Mouse (Mus musculus): ENCODE data around the gene Tenm4. TPM values are rescaled to one million over a fixed set of nuclear protein-coding genes. Genes with fewer than 3 reads are reported as not detected.
A peak's percentile ranks its signal among the peaks of the same experiment; 100 is the strongest.

Tenm4 gene
- polyA plus RNA-seq, 1 experiment from 2014 or later = 36.3 TPM

DNA sequence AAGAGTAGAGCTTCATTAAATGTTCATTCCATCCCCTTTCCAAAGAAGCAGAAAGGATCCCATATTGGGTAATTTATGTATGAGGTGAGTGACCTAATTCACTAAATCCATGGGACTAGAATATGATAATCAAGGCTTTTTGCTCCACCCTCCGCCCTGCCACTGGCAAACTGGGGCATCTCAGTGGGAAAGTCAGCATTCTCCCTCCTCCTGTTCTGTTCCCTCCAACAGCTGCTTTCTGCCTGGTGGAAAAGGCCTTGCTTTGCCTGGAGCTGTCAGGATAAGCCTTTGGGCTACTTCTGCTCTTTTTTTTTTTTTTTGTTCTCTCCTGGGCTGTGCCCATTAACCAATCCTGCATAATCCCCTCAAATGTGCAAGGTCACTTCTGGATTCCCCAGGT lies 51.5 kb downstream of the Tenm4 start:
- no peak overlapping the region for H3K4me3 ChIP-seq
- WGBS = 88% methylated on average over 1 of the region's 1 CpGs
- ATAC-seq (ENCODE audit: insufficient number of reproducible peaks, low FRiP score, low TSS enrichment, low read depth) = no peak

DNA sequence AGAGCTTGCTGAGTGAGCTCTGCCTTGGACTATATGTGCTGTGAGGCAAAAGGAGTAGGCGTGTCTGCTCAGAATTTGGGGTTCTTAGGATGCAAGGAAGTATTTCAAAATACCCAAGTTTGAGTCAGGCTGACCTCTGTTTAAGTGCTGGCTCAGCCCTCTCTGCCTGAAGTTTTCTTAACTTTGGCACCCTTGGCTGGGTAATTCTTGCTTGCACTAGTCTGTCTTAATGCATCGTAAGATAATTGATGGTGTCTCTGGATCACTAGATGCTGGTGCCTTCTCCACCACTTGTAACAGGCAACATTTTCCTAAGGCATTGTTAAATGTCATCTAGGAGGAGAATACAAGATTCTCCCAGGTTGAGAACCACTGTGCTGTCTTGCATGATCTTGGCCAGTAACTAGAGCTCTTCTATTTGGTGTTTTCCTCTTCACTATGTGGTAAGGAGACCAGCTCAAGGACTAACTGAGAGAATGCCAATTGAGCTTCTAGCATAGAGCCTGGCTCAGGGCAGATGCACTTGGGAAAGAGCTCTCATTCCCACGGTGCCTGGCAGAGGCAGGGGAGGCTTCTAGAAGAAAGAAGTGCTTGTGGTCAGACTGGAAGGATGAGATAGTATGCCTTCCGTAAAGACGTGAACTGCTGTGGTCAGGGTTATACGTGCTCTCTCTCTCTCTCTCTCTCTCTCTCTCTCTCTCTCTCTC lies 57.7 kb downstream of the Tenm4 start:
- Histone ChIP-seq H3K27me3 (no peaks in the 10 kb centered on the region), H3K4me3 (no peak overlapping the region), H3K4me2 (no peak overlapping the region), H3K9me3 (no peaks in the 10 kb centered on the region), H3K9ac (no peak overlapping the region), H3K36me3 (no peaks in the 10 kb centered on the region), H3K4me1 (peaks cover 21% of the 10 kb centered on the region), H3K27ac (no peak overlapping the region)
- no peak for ATAC-seq (ENCODE audit: insufficient number of reproducible peaks, low FRiP score, low TSS enrichment, low read depth)
- WGBS = 74% methylated on average over 6 of the region's 6 CpGs

More for the DNA sequence above, 51.5 kb downstream of the Tenm4 start:
- no peak overlapping the region for H3K9ac ChIP-seq
- no peak overlapping the region for H3K27ac ChIP-seq
- no peaks in the 10 kb centered on the region for H3K9me3 ChIP-seq
- no peak overlapping the region for H3K4me2 ChIP-seq
- H3K27me3 ChIP-seq = no peaks in the 10 kb centered on the region
- no peaks in the 10 kb centered on the region for H3K36me3 ChIP-seq
- H3K4me1 ChIP-seq = no peaks in the 10 kb centered on the region

DNA sequence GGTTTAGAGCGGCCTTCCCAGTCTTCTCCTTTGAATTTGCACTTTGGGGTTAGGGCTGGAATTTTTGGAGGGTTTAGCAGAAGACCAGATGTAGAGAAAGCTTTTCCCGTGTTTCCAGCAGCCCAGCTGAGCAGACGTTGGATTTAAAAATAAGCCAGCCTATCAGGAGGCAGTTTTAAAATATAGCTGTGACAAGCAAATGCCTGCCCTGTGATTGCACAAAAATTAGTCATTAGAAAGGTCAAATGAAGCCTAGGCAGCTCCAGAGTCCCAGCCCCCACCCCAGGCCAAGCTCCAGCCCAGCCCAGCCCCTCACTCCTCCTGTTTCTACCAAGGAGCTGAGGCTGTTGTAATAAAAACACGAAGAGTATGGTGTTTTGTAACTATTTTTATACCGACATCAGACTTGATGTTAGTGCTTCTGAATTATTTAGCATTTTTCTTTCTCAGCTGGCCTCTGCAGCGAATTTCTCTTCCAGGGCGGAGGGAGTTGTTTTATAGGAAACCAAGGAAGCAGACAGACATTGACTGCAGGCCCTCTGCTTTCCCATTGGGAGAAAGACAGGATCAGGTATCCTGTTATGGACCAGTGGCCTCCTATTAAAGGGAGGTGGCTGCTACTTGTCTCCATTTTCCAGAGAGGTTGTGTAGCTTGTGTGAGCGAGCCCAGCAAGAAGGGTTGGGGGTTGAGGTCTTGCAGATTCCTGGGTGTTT lies 59.1 kb downstream of the Tenm4 start:
- Histone ChIP-seq H3K27ac (peak overlapping the region; percentile 43; the same call in 1 of the 2 replicates), H3K9ac (no peak overlapping the region), H3K4me3 (no peak overlapping the region), H3K4me1 (peaks cover 21% of the 10 kb centered on the region), H3K4me2 (no peak overlapping the region), H3K27me3 (no peaks in the 10 kb centered on the region), H3K36me3 (no peaks in the 10 kb centered on the region), H3K9me3 (no peaks in the 10 kb centered on the region)
- ATAC-seq (ENCODE audit: insufficient number of reproducible peaks, low FRiP score, low TSS enrichment, low read depth) = no peak
- 28% methylated on average over 8 of the region's 8 CpGs for WGBS

DNA sequence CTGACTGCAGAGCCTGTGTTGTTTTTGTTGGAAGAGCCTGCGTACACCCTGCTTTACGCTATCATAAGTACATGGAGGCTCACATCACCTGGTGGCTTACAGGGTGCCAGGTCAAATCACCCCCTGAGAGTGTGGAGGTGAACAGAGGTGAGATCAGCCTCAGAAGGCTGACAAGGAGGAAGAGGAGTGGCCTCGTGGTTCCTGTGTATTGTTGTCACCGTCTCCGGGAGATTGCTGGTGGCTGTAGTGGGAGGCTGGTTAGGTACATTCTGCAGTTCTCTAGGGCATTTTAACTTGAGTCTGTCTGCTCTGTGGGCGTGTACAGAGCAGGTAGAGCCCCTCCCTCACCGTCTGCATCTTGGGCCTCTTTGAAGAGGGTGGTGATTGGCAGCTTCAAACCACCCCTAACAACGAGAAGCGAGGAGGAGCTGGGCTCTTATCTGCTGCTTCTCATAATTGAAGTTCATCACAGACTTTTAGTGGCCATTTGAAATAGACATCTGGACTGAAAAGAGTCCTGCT lies 59.7 kb downstream of the Tenm4 start:
- no peak overlapping the region for H3K27ac ChIP-seq

DNA sequence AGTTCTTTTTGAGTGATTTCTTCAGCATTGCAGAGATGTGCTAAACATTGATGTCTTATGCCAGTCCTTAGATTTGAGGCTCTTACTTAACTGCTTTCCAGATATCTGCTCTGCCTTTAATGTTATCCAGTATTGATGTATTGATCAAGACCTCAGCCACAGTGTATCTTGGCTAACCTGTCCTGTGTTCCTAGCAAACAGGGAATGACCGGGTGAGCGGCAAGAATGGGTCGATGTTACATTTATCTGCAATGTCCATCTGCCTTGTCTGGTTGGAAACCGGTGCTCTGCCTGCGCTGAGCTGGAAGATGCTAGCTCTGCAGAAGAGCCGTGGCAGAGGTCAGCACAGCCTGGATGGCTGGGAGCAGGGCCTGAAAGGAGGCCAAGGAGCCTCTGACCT lies 64.8 kb downstream of the Tenm4 start:
- Histone ChIP-seq H3K36me3 (no peaks in the 10 kb centered on the region), H3K4me1 (peaks cover 5% of the 10 kb centered on the region; the same call in 1 of the 2 replicates), H3K9me3 (no peaks in the 10 kb centered on the region), H3K27ac (no peak overlapping the region), H3K27me3 (no peaks in the 10 kb centered on the region), H3K4me2 (no peak overlapping the region), H3K9ac (no peak overlapping the region), H3K4me3 (no peak overlapping the region)
- no peak for ATAC-seq (ENCODE audit: insufficient number of reproducible peaks, low FRiP score, low TSS enrichment, low read depth)
- 87% methylated on average over 6 of the region's 6 CpGs for WGBS

More for the DNA sequence above, 59.7 kb downstream of the Tenm4 start:
- H3K36me3 ChIP-seq = no peaks in the 10 kb centered on the region
- H3K9ac ChIP-seq = no peak overlapping the region
- H3K4me3 ChIP-seq = no peak overlapping the region
- H3K4me2 ChIP-seq = no peak overlapping the region
- no peaks in the 10 kb centered on the region for H3K9me3 ChIP-seq
- 38% methylated on average over 9 of the region's 9 CpGs for WGBS
- no peaks in the 10 kb centered on the region for H3K27me3 ChIP-seq
- no peak for ATAC-seq (ENCODE audit: insufficient number of reproducible peaks, low FRiP score, low TSS enrichment, low read depth)
- peaks cover 21% of the 10 kb centered on the region for H3K4me1 ChIP-seq

DNA sequence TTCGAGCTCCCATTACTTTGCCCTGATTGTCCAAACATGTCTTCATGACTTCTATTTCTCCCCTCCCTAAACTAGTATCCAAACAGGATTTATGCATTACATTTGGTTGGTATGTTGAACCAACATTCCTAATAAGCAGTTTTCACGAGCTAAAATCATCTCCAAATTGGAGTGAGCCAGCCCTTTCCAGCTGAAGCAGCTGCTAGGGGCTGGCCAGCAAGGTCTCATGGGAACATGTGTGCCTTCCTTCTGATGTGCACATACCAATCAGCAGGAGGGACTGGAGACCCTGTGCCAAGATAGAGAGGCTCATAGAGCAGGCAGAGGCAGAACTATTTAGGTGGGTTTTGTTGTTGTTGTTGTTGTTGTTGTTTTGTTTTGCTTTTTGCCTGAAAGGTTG lies 69.6 kb downstream of the Tenm4 start:
- 44% methylated on average over 2 of the region's 2 CpGs for WGBS
- H3K36me3 ChIP-seq = no peaks in the 10 kb centered on the region
- no peaks in the 10 kb centered on the region for H3K9me3 ChIP-seq
- peaks cover 8% of the 10 kb centered on the region; the same call in 1 of the 2 replicates for H3K4me1 ChIP-seq
- no peak overlapping the region for H3K4me3 ChIP-seq
- H3K27ac ChIP-seq = no peak overlapping the region
- H3K27me3 ChIP-seq = no peaks in the 10 kb centered on the region
- H3K9ac ChIP-seq = no peak overlapping the region
- no peak overlapping the region for H3K4me2 ChIP-seq
- no peak for ATAC-seq (ENCODE audit: insufficient number of reproducible peaks, low FRiP score, low TSS enrichment, low read depth)

DNA sequence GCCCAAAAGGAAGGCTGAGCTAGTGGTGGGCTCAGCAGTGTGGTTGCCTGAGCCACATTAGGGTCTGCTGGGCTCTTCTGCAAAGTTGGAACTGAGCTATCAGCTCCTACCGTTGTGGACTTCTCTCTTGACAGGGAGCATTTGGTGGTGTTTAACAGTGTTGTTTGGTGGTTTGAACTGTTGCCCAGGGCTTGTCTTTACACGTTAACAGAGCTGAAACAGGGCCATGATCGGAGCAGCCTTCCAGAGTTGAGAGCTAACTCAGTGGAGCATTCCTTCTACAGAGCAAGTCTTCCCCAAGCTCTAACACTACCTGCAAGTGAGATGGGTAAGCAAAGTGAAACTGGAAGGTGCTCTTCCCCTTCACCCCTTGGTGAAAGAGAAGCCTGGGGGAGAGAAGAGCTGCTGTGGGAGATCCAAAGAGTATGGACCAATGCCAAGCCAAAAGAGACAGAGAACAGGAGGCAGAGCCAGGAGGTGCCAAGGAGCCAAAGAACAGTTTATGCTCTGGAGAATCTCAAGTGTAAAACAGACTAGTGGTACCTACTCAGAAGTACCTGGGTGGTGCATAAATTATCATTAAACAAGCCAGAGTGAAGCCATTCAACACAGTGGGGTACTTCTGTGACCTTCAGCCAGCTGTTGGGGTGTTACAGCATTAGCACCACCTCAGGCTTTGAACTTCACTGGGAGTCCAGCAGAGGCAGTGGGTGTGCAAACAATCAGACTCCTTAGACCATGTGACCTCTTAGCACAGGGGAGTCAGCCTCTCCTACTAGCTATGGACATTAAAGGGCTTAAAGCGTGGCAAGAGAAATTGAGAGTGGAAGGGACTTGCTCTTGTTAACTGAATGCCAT lies 71.5 kb downstream of the Tenm4 start:
- no peaks in the 10 kb centered on the region for H3K27me3 ChIP-seq
- no peak overlapping the region for H3K27ac ChIP-seq
- no peak for ATAC-seq (ENCODE audit: insufficient number of reproducible peaks, low FRiP score, low TSS enrichment, low read depth)
- no peak overlapping the region for H3K9ac ChIP-seq
- H3K4me2 ChIP-seq = no peak overlapping the region
- H3K4me1 ChIP-seq = peaks cover 8% of the 10 kb centered on the region; the same call in 1 of the 2 replicates
- no peak overlapping the region for H3K4me3 ChIP-seq
- no peaks in the 10 kb centered on the region for H3K9me3 ChIP-seq
- 55% methylated on average over 4 of the region's 4 CpGs for WGBS
- H3K36me3 ChIP-seq = no peaks in the 10 kb centered on the region

DNA sequence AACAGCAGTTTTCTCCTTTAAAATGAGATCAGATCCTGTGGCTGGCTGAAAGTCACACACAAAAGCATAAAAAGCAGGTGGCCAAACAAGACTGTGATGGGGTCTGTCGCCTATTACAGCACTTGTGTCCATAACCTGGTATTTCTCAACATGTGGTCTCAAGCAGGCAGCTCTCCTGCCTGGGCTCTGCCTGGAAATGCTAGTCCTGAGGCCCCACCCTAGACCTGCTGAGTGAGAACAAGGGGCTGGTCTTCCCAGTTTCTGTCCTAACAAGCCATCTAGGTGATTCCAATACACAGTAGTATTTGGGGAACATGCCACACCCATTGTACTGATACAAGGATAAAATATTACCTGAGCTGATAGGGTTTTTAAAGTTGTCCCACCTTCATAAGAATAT lies 73.8 kb downstream of the Tenm4 start:
- peak overlapping the region; percentile 40; the same call in 1 of the 2 replicates for H3K27ac ChIP-seq
- no peak overlapping the region for H3K4me2 ChIP-seq
- 41% methylated on average over 1 of the region's 1 CpGs for WGBS
- H3K9ac ChIP-seq = no peak overlapping the region
- peaks cover 5% of the 10 kb centered on the region; the same call in 1 of the 2 replicates for H3K36me3 ChIP-seq
- ATAC-seq (ENCODE audit: insufficient number of reproducible peaks, low FRiP score, low TSS enrichment, low read depth) = no peak
- H3K9me3 ChIP-seq = no peaks in the 10 kb centered on the region
- H3K27me3 ChIP-seq = no peaks in the 10 kb centered on the region
- peaks cover 8% of the 10 kb centered on the region; the same call in 1 of the 2 replicates for H3K4me1 ChIP-seq
- no peak overlapping the region for H3K4me3 ChIP-seq

DNA sequence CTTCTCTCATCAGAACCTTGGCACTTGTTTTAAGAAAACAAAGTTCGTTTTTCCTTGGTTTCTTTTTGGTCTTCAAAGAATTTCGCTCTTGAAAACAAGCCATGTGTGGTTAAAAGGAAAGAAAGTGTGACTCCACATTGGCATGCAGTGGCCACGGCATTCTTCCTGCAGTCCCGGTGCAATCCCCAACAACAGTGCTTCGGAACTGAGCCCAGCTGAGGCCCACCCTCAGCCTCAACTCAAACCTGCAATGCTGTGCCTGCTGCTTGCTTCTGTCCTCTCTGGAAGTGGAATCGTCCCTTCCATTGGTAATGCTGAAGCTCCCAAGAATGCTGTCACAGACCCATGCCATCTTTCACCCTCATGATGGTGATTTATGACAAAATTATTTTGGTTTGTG lies 88.6 kb downstream of the Tenm4 start:
- H3K27me3 ChIP-seq = no peaks in the 10 kb centered on the region
- no peak overlapping the region for H3K4me2 ChIP-seq
- no peaks in the 10 kb centered on the region for H3K4me1 ChIP-seq
- no peak for ATAC-seq (ENCODE audit: insufficient number of reproducible peaks, low FRiP score, low TSS enrichment, low read depth)
- H3K9me3 ChIP-seq = no peaks in the 10 kb centered on the region
- no peaks in the 10 kb centered on the region for H3K36me3 ChIP-seq
- H3K4me3 ChIP-seq = no peak overlapping the region
- no peak overlapping the region for H3K9ac ChIP-seq
- H3K27ac ChIP-seq = no peak overlapping the region
- WGBS = 74% methylated on average over 6 of the region's 6 CpGs

DNA sequence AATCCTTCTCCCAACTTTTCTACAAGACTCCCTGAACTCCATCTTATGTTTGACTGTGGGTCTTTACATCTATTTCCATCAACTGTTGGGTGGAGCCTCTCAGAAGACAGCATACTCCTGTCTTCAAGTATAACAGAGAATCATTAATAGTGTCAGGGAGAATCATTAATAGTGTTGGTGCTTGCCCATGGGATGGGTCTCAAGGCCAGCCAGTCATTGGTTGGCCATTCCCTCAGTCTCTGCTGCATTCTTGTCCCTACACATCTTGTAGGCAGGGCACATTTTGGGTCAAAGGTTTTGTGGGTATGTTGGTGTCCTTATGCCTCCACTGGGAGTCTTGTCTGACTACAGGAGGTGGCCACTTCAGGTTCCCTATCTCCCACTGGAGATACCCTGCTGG lies 91.1 kb downstream of the Tenm4 start:
- Histone ChIP-seq H3K27ac (no peak overlapping the region), H3K36me3 (no peaks in the 10 kb centered on the region), H3K9me3 (no peaks in the 10 kb centered on the region), H3K4me1 (peaks cover 11% of the 10 kb centered on the region), H3K27me3 (no peaks in the 10 kb centered on the region), H3K9ac (no peak overlapping the region), H3K4me2 (no peak overlapping the region), H3K4me3 (no peak overlapping the region)
- ATAC-seq (ENCODE audit: insufficient number of reproducible peaks, low FRiP score, low TSS enrichment, low read depth) = no peak

DNA sequence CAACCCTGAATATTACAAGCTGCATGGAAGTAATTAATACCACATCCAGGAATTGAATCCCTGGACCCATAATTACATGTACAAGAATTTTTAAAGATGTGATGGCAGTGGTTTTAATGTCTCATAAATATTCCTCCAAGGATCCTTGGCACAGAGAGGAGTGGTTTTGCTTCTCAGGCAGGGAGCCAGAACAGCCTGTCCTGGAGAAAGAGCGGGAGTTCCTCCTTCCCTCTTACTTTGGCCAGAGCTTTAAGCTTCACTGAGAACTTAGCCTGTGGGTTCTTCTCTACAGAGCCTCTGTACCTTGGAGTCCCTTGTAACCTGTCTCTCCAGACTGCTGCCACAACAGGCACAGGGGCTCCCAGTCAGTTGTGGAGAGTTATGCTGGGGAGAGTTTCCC lies 94.9 kb downstream of the Tenm4 start:
- Histone ChIP-seq H3K36me3 (no peaks in the 10 kb centered on the region), H3K4me1 (peaks cover 13% of the 10 kb centered on the region), H3K9ac (no peak overlapping the region), H3K4me2 (no peak overlapping the region), H3K27ac (peak overlapping the region; percentile 54; the same call in 1 of the 2 replicates), H3K27me3 (no peaks in the 10 kb centered on the region), H3K4me3 (no peak overlapping the region), H3K9me3 (no peaks in the 10 kb centered on the region)
- 14% methylated on average over 1 of the region's 1 CpGs for WGBS
- no peak for ATAC-seq (ENCODE audit: insufficient number of reproducible peaks, low FRiP score, low TSS enrichment, low read depth)
